Mouse (Mus musculus) ovary, postnatal 14 days (tissue): Measurements from ENCODE around the gene Inafm1.
"Not testable (repeated sequence)": the region's sequence is repeated elsewhere in the genome, so short reads cannot be mapped to it uniquely, and the experiment has no call there.

Experiments used
- DNase-seq: peaks from one replicate; pipeline ENCODE4 v3.0.0; 2022; ENCODE audit warnings: low spot score

The Inafm1 gene

DNA sequence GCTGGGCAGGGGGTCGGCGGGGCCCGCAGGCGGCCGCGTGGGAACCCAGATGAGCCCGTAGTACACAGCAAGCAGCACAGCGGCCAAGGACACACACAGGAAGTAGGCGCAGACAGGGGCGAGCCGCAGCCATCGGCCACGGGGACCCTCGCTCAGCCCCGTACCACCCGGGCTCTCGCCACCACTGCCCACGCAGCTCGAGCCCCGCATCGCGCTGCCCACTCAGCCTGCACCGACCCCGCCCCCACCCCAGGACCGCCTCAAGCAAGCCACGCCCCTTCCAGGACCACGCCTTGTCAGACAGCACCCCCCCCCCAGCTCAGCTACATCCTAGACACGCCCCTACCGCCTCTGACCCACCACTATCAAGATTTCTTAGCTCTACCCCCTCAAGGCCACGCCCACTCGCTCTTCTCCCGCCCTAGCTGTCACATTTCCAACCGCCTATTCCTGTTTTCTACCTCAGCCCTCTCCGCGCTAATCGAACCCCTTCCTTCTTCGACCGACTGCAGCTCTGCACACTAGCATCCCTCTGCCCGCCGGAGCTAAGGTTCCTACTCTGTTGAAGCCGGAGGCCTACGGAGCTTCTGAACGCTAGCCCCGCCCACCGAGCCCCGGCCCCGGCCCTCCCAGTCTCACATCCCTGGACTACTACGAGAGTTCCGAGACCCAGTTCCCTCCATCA is at the start of gene Inafm1:
Gene Inafm1, minus strand, starts transcription at position 537 of the 685 bp plus-strand sequence.
- peak; percentile 80 for DNase-seq

DNA sequence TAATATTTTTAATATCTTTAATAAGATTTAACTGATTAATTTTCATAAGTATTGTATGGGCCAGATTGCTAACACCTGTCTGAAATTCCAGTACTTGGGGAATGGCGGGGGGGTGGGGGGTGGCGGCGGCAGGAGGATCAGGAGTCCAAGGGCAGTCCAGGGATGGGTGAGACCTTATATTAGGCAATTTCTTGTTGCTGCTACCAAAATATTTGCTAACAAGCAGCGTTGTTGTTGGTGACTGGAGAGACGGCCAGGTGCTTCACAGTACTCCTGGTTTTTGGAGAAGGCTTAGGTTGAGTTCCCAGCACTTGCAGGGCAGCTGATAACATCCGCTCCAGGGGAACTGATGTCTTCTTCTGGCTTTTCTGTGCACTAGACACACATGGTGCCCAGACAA is 47.1 kb upstream of the Inafm1 start:
- DNase-seq, result no peak

DNA sequence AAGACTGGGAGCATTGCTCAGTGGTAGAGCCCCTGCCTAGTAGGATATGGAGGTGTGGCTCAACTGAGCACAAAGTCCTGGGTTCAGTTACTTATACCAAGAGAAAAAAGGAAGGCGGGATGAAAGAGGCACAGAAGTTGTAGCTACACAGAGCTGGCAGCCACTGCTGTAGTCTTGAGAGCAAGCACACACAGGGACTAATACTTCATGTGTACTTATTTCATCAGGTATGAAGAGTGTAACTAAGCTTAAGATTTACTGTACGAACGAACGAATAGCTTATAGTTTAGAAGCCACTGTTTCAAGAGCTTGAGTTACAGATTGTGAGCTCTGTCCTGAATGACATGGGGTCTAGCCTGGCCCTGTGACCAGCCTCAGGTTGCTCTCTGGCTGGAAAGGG is 45.8 kb upstream of the Inafm1 start:
- no peak for DNase-seq

DNA sequence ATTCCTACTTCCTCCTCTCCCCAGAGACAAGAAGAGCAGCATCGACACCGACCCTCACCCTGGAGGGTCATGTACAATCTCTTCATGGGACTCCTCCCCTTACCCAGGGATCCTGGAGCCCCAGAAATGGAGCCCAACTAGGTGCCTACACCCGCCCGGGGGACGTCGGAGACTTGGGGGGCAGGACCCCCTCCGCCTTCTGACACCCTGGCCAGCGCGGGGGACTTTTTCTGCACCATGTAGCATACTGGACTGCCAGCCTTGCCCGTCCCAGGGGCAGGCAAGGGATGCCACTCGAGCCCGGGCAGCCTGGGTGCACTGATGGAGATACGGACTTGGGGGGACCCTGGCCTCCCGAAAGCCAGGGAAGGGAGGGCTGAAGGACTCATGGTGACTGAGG is 43.7 kb upstream of the Inafm1 start:
- no peak for DNase-seq

DNA sequence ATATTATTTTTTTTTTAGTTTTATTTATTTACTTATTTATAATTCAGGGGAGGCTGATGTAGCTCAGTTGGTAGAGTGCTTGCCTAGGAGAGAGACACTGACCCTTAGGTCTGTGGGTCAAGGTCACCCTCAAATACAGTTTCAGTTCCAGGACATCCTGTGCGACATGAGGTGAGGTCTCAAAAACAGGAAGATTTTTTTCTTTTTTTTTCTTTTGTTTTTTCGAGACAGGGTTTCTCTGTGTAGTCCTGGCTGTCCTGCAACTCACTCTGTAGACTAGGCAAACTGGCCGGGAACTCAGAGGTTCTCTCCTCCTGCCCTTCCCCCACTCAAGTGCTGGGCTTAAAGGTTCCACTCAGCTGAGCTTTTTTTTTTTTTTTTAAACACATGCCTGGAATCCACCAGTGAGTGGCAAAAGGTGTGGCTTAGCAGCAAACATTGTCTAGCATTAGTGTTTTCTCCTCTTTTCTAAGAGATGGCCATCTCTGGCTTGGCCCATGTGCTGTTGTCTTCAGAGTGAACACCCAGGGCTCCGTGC is 41.9 kb upstream of the Inafm1 start:
- DNase-seq, result no peak

DNA sequence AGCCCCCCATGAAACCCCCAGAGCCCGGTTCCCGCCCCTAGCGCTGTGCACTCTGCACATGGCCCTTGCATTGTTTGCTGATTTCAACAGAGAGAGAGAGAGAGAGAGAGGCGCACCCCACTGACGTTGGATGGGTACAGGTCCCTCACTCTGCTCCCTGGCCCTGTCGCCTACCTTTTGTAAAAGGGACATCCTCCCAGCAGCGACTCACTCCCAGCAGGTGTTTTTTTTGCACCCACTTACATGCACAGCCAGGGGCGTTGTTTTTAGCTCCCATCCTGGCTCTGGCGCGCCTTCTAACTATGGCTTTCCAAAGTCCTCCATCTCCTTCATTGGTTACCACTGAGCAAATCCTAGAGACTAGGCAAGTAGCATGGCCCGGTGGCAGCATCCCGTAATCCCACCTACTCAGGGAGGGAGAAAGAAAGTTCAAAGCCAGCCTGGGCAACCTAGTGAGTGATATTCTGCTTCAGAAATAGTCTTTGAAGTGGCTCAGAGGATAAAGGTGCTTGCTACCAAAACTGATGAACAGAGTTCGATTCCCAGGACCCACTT is 40.9 kb upstream of the Inafm1 start:
- no peak for DNase-seq

DNA sequence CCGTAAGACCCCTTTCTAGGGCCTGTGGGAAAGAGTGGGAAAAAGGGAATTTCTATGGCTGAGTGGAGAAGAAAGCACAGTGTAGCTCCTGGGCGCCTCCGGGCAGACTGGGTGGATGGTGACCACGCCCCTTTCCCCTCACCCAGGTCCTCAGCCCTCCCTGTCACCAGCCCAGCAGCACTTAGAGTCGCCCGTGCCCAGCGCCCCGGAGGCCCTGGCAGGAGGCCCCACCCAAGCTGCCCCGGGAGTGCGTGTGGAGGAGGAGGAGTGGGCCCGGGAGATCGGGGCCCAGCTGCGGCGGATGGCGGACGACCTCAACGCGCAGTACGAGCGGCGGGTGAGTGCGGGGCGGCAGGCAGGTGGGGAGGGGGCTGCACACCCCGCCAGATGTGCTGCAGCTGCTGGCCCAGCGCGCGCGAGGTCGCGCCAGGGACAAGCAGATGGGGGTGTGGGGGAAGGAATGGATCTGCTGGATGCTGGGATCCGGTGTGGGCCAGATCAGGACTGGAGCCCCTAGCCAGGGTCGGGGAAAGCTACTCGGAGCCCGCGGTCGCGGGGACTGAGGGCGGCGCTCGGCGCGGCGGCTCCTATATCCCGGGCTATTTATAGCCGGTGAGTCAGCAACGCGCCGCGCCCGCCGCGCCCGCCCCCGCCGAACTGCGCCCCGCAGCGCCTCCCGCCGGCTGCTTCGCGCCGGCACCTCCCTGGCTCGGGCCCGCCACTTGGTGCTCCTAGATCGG is 40.2 kb upstream of the Inafm1 start:
- peak; percentile 72 for DNase-seq

DNA sequence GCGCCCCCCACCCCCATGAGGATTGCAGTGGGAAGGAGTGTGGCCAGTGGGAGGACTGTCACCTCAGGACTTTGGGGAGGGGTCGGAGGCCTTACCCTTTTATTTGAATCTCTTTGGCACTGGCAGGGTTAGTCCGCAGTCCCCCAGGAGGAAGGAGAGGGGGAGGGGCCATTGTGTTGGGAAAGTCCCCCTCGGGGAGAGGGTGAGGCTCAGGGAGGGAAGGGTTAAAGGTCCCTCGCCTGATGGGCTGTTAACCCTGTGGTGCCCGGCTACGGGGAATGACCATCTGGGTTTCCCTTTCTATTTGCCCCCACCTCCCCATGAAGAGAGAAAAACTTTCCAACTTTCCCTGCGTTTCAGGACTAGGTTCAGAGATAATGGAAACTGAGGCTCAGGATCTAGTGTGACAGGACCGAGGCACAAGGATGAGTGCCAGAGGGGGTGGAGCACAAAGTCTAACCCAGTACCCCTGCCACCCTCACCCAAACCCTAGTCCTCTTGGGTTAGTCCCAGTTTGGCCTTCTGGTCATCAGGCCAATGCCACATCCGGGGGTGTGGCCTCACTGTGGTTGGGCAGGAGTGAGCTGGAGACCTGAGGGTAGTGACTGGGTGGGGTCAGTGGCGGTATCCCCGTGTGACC is 39.4 kb upstream of the Inafm1 start:
- DNase-seq, result peak; percentile 70

DNA sequence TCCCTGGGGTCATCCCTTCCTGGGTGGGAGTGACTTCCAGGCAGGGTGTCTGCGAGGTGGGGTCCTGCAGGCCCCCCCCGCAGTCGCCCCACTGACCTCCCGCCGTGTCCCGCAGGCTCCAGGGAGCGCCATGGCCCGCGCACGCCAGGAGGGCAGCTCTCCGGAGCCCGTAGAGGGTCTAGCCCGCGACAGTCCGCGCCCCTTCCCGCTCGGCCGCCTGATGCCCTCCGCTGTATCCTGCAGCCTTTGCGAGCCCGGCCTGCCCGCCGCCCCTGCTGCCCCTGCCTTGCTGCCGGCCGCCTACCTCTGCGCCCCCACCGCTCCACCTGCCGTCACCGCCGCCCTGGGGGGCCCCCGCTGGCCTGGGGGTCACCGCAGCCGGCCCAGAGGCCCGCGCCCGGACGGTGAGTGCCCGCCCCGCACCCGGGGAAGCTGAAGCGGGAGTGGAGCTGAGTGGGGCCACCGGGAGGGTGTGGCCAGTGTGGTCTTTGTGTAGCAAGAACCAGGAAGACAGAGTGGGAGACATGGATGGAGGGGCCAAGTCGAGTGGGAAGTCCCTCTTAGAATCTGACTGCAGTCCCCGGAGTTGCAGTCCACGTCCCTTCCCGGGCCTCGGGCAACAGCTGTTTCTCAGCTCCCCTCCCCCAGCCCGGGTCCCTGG is 38.7 kb upstream of the Inafm1 start:
- peak; percentile 37 for DNase-seq

DNA sequence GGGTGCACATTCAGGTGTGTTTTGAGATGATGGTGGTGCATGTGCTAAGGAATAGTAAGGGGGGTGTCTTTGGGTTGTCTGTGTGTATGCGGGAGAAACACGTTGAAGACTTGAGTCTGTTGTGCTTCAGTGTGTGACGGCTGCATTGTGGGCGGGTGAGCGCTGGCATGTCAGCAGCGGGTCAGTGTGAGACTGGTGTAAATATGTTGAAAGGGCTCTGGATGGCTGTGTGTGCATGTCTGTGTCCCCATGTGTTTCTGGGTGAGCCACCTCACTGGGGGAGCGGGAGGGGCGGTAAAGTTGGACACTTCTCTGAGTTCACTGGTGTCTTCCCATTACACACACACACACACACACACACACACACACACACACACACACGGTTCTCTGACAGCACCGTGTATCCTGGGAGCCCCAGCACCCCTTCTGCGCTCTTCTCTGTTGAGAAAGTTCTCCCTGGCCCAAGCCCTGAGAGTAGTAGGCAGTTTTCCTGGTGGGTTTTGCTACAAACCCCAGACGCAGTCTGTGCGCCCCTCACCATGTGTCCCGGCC is 38.1 kb upstream of the Inafm1 start:
- DNase-seq, result no peak

DNA sequence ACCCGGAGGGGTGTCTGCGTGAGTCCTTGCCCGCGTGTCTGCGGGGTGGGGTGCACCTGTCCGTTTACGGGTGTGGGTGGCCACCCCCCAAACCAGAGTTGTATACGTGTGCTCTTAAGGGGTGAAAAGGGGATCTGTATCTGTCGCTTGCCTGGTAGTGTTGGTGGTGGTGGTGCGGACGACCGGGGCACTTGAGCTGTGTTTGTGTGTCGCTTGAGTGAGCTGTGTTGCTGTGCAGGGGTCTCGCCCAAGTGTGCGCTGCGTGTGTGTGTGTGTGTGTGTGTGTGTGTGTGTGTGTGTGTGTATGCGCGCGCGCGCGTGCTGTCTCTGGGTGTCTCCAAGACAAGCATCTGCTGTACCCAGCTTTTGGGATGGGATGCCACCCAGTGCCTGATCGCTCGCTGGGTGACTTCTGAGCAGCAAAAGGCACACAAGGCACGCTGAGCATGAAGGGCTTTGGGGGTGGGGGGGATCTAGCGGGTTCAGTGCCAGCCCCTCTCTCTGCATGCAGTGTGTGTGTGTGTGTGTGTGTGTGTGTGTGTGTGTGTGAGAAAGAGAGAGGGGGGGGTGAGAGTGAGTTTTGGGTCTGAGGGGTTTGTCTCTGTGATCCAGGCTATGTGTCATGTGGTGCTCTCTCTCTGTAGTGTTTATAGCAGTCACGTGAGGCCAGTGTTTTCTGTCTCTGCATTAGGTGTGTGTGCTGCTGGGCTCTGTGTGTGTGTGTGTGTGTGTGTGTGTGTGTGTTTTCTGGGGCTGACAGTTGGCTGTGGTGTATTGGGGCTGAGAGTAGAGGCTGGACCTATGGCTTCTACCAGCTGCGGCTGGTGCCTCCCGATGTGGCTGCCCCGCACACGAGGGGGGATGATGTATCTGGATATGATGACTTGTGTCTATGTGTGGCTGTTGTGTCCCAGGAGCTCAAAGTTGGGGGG is 37.4 kb upstream of the Inafm1 start:
- no peak for DNase-seq

DNA sequence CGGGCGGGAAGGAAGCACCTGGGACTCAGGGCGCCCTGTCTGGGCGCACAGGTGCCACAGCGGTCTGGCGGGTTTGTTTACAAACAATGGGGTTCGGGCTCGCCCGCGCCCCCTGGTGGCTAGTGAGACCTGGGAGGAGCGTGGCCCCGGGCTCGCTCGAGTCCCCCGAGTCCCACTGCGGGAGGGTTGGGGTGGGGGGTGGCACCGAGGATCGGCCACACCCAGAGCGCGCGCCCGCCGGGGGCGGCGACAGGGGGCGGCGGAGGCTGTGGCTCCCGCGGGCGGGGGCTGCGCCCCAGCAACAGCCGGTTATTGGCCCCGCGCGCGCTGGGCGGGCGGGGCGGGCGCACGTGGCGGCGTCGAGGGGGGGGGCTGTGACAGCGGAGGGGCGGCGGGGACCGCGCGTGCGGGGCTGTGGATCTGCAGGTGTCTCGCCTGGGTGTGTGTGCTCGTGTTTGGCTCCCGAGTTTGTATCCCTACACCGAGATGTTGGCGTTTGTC is 36.7 kb upstream of the Inafm1 start:
- DNase-seq, result peak; percentile 69

DNA sequence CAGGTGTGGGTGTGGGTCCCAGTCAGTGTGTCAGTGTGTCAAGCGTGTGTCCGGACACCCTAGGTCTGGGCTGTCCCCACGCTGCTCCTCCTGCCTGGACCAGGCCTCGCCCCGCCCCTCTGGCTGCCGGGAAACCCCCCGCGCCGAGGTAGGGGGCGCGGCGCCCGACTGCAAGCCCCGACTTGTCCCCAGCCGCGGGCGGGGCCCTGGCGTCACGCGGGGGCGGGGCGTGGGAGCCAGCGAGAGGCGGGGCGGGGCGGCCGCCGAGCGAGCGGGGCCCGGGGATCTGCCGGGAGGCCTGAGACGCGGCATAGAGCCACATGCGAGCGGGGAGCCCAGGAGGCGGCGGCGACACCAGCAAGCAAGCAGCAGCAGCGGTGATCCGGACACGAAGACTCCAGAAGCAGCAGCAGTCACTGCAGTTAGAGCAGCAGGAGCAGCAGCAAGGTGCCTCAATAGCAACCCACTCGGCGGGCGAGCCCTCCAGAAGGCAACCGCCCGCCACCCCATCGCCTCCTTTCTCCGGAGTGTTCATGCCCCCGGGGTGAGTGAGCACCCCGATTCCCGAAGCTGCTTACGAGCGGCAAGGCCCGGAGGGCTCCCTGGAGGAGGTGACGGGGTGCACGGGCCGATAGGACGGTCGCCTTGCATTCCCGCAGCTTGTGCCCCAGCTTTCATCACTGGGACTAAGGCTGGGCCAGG is 36.1 kb upstream of the Inafm1 start:
- peak; percentile 84 for DNase-seq

DNA sequence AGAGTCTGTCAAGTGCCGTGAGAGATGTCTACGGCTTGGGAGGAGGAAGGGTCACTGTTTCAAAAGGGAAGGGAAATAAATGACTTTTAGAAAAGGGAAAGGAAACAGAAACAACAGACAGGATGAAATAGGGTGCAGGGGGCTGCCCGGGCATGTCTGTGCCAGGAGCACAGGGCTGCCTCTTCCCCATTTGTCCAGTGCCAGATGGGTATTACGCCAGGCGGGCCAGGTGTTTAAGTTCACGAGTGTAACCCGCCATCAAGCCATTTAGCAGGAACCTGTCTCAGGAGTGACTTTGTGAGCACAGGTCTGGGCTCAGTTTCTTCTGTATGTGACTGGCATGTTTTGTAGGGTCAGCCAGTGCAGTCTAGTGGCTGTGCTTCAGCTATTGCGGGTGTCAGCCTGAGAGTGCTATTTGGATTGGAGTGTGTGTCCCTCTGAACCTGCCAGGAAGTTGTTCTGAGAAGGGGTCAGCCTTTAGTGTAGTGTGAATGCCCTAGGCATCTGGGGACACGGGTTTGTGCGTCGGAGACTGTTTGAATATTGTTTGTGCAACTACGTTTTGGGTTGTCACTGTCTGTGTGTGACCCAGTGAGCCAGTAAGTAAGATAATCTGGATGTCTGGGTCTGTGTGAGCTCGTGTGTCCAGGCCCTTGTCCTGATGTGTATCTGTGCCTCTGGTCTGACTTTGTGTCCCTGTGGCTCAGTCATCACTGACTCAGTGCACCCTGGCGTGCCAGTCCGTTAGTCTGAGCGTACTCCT is 35.3 kb upstream of the Inafm1 start:
- DNase-seq, result no peak

DNA sequence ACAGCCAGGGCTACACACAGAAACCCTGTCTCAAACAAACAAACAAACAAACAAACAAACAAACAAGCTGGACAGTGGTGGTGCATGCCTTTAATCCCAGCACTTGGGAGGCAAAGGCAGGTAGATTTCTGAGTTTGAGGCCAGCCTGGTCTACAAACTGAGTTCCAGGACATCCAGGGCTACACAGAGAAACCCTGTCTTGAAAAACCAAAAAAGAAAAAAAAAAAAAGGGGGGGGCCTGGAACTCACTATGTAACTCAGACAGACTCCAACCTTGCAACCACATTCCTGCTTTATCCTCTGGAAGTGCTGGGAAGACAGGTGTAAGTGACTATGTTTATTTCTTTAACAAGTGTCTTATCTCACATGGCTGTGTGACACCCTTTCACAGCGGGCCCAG is 34.7 kb upstream of the Inafm1 start, which contains the start of gene Bbc3:
Gene Bbc3, plus strand, starts transcription at position 301 of the 400 bp plus-strand sequence.
- not testable (repeated sequence) for DNase-seq

DNA sequence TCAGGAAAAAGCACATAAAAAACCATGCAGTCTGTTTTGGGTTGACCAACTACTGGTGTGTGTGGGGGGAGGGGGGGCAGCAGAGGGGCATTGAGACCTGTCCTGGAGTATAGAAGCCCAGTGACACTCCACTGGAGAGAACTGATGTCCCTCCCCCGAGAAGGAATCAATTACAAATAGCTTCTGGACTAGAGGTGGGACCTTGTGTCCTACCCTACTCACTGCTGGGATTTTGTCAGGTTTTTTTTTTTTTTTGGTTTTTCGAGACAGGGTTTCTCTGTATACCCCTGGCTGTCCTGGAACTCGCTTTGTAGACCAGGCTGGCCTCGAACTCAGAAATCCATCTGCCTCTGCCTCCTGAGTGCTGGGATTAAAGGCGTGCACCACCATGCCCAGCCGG is 33.7 kb upstream of the Inafm1 start:
- not testable (repeated sequence) for DNase-seq

DNA sequence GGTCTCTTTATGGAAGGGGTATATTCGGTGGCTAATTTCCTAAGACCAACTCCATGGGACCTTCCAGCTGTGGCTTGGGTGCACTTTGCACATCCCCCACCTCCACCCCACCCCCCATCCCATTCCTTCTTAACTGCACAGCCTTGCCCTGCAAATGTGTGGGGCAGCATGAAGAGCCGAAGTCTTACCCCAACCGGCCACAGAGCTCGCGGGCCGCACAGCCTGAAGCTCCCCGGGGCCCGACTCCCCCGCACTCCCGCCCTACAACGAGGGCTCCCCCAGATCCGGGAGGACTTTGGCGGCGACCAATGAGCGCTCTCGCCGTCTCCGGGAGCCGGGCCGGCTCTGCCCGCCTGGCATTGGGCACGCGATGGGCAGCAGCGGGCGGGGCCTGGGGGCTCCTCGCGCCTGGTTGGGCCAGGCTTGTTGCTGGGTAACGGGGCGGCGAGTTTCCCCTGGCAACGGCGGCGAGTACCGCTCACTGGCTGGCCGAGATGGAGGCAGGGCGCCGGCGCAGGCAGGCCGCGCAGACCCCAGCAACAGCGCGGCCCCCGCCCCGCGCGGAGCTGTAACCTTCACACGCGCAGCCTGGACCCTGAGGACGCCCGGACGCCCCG is 26.1 kb upstream of the Inafm1 start:
- DNase-seq, result peak; percentile 79

DNA sequence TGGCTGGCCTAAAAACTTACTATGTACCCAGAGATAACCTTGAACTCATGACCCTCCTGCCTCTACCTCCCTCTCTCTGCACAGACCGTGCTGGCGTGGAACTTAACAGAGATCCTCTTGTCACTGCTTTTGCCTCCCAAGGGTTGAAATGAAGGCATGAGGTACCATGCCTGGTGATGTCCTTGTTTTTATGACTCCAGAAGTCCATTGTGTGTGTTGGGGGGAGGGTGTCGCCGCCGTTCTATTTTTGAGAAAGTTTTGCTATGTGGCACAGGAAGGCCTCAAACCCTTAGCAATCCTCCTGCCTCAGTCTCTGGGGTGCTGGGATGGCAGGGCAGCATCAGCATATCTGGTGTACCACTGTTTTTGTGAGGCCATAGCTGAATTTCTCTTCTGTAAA is 25.5 kb upstream of the Inafm1 start:
- no peak for DNase-seq

DNA sequence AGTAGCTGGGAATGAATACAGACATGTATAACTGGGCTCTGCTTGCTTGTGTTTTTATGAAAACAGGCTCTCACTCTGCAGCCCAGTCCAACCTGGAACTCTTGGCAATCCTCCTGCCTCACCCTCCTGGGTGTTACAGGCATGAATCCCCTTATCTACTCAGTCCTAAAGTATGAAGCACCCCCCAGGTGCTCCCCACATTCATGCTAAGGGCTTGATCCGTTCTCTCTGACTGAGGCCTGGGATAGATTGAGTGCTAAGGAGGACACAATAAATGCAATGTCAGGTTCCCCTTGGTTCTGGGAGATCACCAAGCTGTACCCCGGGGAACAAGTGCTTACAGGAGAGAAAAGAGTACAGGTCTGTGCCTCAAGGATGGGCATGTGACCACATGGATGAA is 24.2 kb upstream of the Inafm1 start:
- no peak for DNase-seq
